Mouse (Mus musculus) cerebellum, adult 2 months (tissue): ENCODE results near the gene Arhgef2.

Experiments used
- CTCF ChIP-seq: fragments of 200-500 bp; IDR thresholded peaks from 2 replicates; pipeline ENCODE4 v1.5.1; 2011; ENCODE audit warnings: low read depth, mild to moderate bottlenecking, control low read depth, low read length, moderate library complexity, borderline replicate concordance; ENCODE audit not compliant: insufficient read depth
- POLR2A ChIP-seq: fragments of 200-500 bp; IDR thresholded peaks from 2 replicates; pipeline ENCODE4 v1.6.1; 2011; ENCODE audit warnings: low read length, control low read depth, borderline replicate concordance; ENCODE audit not compliant: insufficient read depth

DNA sequence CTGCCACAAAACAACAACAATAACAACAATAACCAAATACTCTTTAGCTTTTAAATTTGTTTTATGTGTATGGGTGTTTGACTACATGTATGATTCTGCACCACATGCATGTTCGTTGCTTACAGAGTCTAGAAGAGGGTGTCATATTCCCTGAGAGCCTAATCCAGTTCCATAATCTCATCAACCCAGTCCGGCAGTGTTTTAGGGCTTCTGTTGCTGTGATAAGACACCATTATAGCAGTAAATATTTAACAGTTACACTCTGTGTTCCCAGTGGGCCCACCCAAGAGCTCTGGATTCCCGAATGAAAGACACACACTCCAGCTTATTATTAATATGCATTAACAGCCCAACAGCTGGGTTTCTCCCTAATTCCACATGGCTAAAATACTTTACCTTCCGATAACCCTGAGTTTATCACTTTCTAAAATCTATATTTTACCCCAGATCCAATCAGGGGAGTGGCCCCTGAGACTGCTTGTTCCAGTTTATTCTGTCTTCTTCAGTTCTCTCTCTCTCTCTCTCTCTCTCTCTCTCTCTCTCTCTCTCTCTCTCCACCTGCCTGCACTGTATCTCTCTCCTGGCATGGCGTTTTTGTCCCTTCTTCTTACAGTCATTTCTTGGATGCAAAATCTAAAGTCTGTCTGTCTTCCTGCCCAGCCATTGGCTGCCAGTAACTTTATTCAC lies 52.8 kb downstream of the Arhgef2 start:
- TF ChIP-seq POLR2A: no peak
- TF ChIP-seq CTCF: no peak
